Mouse (Mus musculus): ENCODE data around the gene Hdac7.

DNA sequence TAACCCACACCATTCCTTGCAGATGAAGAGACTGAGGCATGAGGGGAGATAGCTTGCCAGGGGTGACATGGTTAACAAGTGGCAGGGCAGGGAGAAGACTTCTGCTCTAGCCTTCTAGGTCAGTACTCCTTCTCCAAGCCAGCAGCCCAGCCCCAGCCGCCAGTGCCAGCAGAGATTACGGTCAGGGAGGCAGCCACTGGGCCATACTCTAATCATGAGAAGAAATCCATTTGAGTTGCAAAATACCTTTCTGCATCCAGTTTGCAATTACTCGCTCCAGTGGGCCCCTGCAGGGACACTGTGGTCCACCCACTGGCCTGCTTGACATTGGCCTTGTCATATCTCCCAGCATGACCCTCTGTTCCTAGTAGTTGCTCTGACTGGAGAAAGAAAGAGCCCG, 5.9 kb downstream of the Hdac7 start:
- TF ChIP-seq CTCF (IDR thresholded peaks at IDR 0.05; ENCODE audit: borderline replicate concordance, control insufficient read depth, extremely low read depth, insufficient read depth, low read length, poor library complexity) (no peak), POLR2A (IDR thresholded peaks at IDR 0.05; ENCODE audit: control insufficient read depth, extremely low read depth, insufficient read depth, low read length, poor library complexity) (no peak)
